Mouse (Mus musculus) myocyte (in vitro differentiated cells): Measurements from ENCODE around the gene Htr5b. TPM values are rescaled to one million over a fixed set of nuclear protein-coding genes. Genes with fewer than 3 reads are reported as not detected.

Source experiments
- H3K27me3 ChIP-seq: one replicate; pipeline ENCODE4 v1.6.1; 2011; ENCODE audit not compliant: control insufficient read depth, insufficient read depth, insufficient read length
- H3K36me3 ChIP-seq: one replicate; pipeline ENCODE4 v1.6.1; 2011; ENCODE audit not compliant: control insufficient read depth, insufficient read depth
- H3K4me2 ChIP-seq: one replicate; pipeline ENCODE4 v1.6.1; 2011; ENCODE audit warnings: low read depth, control low read depth
- H3K4me3 ChIP-seq: one replicate; pipeline ENCODE4 v1.5.1; 2011; ENCODE audit warnings: mild to moderate bottlenecking, control low read depth, moderate library complexity
- H3K79me2 ChIP-seq: one replicate; pipeline ENCODE4 v1.6.1; 2011; ENCODE audit not compliant: control insufficient read depth, insufficient read depth
- H3ac ChIP-seq: one replicate; pipeline ENCODE4 v1.6.1; 2011; ENCODE audit not compliant: control insufficient read depth, insufficient read length
- CEBPB ChIP-seq: IDR thresholded peaks from 2 replicates; pipeline ENCODE4 v1.6.1; 2011; ENCODE audit warnings: mild to moderate bottlenecking, moderate library complexity; ENCODE audit not compliant: poor library complexity, insufficient read depth, severe bottlenecking
- E2F4 ChIP-seq: IDR thresholded peaks from one replicate; pipeline ENCODE4 v1.6.1; 2011; ENCODE audit warnings: mild to moderate bottlenecking, control low read depth, moderate library complexity; ENCODE audit not compliant: insufficient read depth
- MAX ChIP-seq: IDR thresholded peaks from one replicate; pipeline ENCODE4 v1.6.1; 2011; ENCODE audit warnings: low read depth, mild to moderate bottlenecking, control low read depth
- MYOD1 ChIP-seq, 3 experiments: IDR thresholded peaks; one replicate each; pipeline ENCODE4 v1.6.1; 2011; ENCODE audit warnings: control low read depth in 2 of 3, low read depth in 2 of 3, mild to moderate bottlenecking in 2 of 3, moderate library complexity in 1 of 3; ENCODE audit not compliant: insufficient read length in 2 of 3, control insufficient read depth in 1 of 3
- MYOG ChIP-seq, 3 experiments: IDR thresholded peaks; one replicate each; pipeline ENCODE4 v1.6.1; 2011; ENCODE audit warnings: control low read depth in 2 of 3, low read depth in 2 of 3, mild to moderate bottlenecking in 2 of 3; ENCODE audit not compliant: insufficient read length in 2 of 3, control insufficient read depth in 1 of 3, insufficient read depth in 1 of 3
- POLR2A ChIP-seq: IDR thresholded peaks from one replicate; pipeline ENCODE4 v1.6.1; 2011; ENCODE audit warnings: low read depth, mild to moderate bottlenecking, control low read depth, moderate library complexity; ENCODE audit not compliant: insufficient read length
- POLR2AphosphoS2 ChIP-seq: IDR thresholded peaks from one replicate; pipeline ENCODE4 v1.6.1; 2011; ENCODE audit warnings: low read depth, control low read depth; ENCODE audit not compliant: insufficient read length
- REST ChIP-seq: IDR thresholded peaks from one replicate; pipeline ENCODE4 v1.6.1; 2011; ENCODE audit warnings: mild to moderate bottlenecking, control low read depth, moderate library complexity; ENCODE audit not compliant: insufficient read depth, insufficient read length
- SRF ChIP-seq: IDR thresholded peaks from one replicate; pipeline ENCODE4 v1.6.1; 2011; ENCODE audit warnings: low read depth; ENCODE audit not compliant: control insufficient read depth, insufficient read length
- TCF12 ChIP-seq: IDR thresholded peaks from one replicate; pipeline ENCODE4 v1.6.1; 2011; ENCODE audit warnings: mild to moderate bottlenecking, control low read depth; ENCODE audit not compliant: poor library complexity, insufficient read depth, severe bottlenecking
- TCF3 ChIP-seq: IDR thresholded peaks from one replicate; pipeline ENCODE4 v1.6.1; 2011; ENCODE audit warnings: low read depth, control low read depth; ENCODE audit not compliant: insufficient read length
- USF1 ChIP-seq: IDR thresholded peaks from one replicate; pipeline ENCODE4 v1.6.1; 2011; ENCODE audit warnings: low read depth, mild to moderate bottlenecking, control low read depth, moderate library complexity
- polyA plus RNA-seq: library from polyadenylated mRNA; unstranded; fragments of >200 nt; fragmentation: generic; extraction: Trizol; gene quantifications from one replicate; pipeline ENCODE4 v1.2.1, GENCODE M21; 2012; ENCODE audit warnings: missing spikeins

The Htr5b gene
- polyA plus RNA-seq, 1 experiment: not detected

- TF ChIP-seq USF1 (no peak), REST (no peak), MAX (no peak), TCF12 (no peak), TCF3 (no peak), CEBPB (no peak), MYOD1 (IDR thresholded peaks at IDR 0.05; ENCODE audit: control insufficient read depth in 1 of 3, insufficient read length in 2 of 3, low read depth in 2 of 3) (no peak), MYOG (IDR thresholded peaks at IDR 0.05; ENCODE audit: control insufficient read depth in 1 of 3, insufficient read depth in 1 of 3, insufficient read length in 2 of 3, low read depth in 2 of 3) (no peak), SRF (no peak)
- Histone ChIP-seq H3K4me3 (no peak overlapping the region), H3K36me3 (peaks cover 45% of the 10 kb centered on the region), H3K4me2 (no peak overlapping the region), H3ac (no peak overlapping the region), H3K27me3 (no peaks in the 10 kb centered on the region), H3K79me2 (no peaks in the 10 kb centered on the region)
Measured at GRCm38 (mm10) chr1:121557861-121558260, 29.6 kb upstream of the Htr5b start.

DNA sequence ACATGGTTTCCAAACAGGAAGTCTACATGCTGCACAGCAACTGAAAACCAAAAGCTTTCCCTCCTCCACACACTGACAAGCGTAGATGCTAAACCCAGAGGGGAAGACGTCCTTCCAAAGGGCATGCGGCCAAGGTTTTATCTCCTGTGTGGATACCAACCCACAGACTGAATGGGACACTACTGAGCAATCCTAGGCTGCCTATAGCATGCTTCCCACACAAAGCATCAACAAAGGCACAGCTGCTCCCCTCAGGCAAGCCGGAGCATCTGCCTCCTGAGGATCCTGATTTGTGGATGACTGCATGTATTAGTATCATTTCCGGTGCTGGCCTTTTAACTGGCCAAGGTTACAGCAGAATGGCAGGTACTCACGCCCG lies 23.2 kb upstream of the Htr5b start:
- no peaks in the 10 kb centered on the region for H3K27me3 ChIP-seq
- peaks cover 14% of the 10 kb centered on the region for H3K36me3 ChIP-seq
- no peak overlapping the region for H3K4me2 ChIP-seq
- H3K79me2 ChIP-seq: no peaks in the 10 kb centered on the region
- H3K4me3 ChIP-seq: no peak overlapping the region
- TF ChIP-seq MAX (no peak), TCF12 (no peak), POLR2AphosphoS2 (no peak), MYOG (IDR thresholded peaks at IDR 0.05; ENCODE audit: control insufficient read depth in 1 of 3, insufficient read depth in 1 of 3, insufficient read length in 2 of 3, low read depth in 2 of 3) (no peak), CEBPB (no peak), TCF3 (no peak), E2F4 (no peak), REST (no peak), MYOD1 (IDR thresholded peaks at IDR 0.05; ENCODE audit: control insufficient read depth in 1 of 3, insufficient read length in 2 of 3, low read depth in 2 of 3) (no peak)
- H3ac ChIP-seq: no peak overlapping the region

DNA sequence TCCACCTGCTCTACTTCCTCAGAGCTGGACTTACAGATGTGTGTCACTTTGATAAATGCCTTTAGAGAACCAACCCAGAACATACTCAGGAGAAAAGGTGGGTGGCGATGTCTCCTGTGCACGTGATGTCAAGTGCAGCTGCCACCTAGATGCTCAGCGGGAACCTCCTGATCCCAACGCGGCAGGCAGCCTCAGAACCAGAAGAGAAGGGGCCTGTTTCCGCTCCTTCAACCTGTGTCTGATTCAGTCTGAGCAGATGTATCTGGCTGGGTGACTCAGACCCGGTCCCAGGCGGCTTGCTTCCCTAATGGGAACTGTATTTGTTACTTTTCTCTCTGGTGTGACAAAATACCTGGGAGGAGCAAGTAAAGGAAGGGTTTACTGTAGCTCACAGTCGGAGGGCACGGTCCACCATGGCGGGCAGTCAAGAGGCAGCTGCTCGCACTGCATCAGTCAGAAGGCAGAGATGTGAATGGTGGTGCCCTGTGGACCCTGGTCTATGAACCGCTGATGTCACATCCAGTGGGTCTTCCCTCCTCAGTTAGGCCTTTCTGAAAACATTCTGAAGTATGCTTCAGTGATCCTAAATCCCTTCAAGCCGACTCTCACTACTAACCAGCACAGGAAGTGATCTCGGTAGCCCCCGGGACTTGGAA lies 22.7 kb upstream of the Htr5b start:
- Histone ChIP-seq H3ac (no peak overlapping the region), H3K79me2 (no peaks in the 10 kb centered on the region), H3K4me2 (no peak overlapping the region), H3K4me3 (no peak overlapping the region), H3K27me3 (no peaks in the 10 kb centered on the region), H3K36me3 (peaks cover 14% of the 10 kb centered on the region)
- TF ChIP-seq MAX (no peak), REST (no peak), MYOG (IDR thresholded peaks at IDR 0.05; ENCODE audit: control insufficient read depth in 1 of 3, insufficient read depth in 1 of 3, insufficient read length in 2 of 3, low read depth in 2 of 3) (no peak), SRF (no peak)

DNA sequence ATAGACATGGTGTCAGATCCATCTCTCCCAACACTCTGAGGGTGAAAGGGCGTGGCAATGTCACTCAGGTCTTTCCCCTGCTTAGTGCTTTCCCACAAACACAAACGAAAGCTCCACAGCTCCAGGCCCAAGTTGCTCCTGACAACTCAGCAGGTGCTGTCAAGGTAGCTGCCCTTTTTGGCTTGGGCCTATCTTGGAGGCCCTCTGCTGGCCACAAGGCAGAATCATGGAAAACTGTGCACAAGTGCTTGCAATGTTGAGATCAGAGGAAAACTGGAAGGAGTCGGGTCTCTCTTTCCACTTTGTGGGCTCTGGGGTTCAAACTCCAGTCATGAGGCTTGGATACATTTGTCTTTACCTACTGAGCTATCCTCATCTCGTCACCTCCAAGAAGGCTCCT lies 21.2 kb upstream of the Htr5b start:
- TF ChIP-seq USF1 (no peak), MYOG (IDR thresholded peaks at IDR 0.05; ENCODE audit: control insufficient read depth in 1 of 3, insufficient read depth in 1 of 3, insufficient read length in 2 of 3, low read depth in 2 of 3) (no peak), E2F4 (no peak), REST (no peak), POLR2A (no peak), SRF (no peak), TCF3 (no peak), MYOD1 (IDR thresholded peaks at IDR 0.05; ENCODE audit: control insufficient read depth in 1 of 3, insufficient read length in 2 of 3, low read depth in 2 of 3) (no peak), POLR2AphosphoS2 (no peak), TCF12 (no peak), MAX (no peak), CEBPB (no peak)
- Histone ChIP-seq H3K36me3 (peaks cover 11% of the 10 kb centered on the region), H3K27me3 (peaks cover under 1% of the 10 kb centered on the region), H3K4me2 (no peak overlapping the region), H3K79me2 (no peaks in the 10 kb centered on the region), H3K4me3 (no peak overlapping the region), H3ac (no peak overlapping the region)

DNA sequence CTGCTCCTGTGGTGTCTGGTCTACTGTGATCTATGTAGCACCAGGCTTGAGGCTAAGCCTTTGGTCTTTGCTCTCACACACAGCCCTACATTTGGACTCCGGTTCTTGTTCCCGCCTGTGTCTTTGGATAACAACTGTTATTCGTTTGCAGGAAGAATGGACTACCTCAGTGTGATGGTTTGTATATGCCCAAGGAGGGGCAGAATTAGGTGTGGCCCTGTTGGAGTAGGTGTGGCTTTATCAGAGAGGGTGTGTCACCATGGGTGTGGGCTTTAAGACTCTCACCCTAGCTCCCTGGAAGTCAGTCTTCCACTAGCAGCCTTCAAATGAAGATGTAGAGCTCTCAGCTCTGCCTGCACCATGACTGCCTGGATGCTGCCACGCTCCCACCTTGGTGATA lies 20.4 kb upstream of the Htr5b start:
- Histone ChIP-seq H3K27me3 (peaks cover 6% of the 10 kb centered on the region), H3K36me3 (peaks cover 11% of the 10 kb centered on the region), H3ac (no peak overlapping the region), H3K79me2 (no peaks in the 10 kb centered on the region), H3K4me3 (no peak overlapping the region), H3K4me2 (no peak overlapping the region)
- TF ChIP-seq TCF12 (no peak), REST (no peak), MAX (no peak), POLR2A (no peak), POLR2AphosphoS2 (no peak), MYOG (IDR thresholded peaks at IDR 0.05; ENCODE audit: control insufficient read depth in 1 of 3, insufficient read depth in 1 of 3, insufficient read length in 2 of 3, low read depth in 2 of 3) (no peak), SRF (no peak), CEBPB (no peak), TCF3 (no peak), MYOD1 (IDR thresholded peaks at IDR 0.05; ENCODE audit: control insufficient read depth in 1 of 3, insufficient read length in 2 of 3, low read depth in 2 of 3) (no peak)
